Mouse (Mus musculus) cerebellum, adult 18-20 months (tissue): ENCODE measurements around the gene Nfkbil1.

ENCODE experiments used
- DNase-seq, 2 experiments: peaks; one replicate each; pipeline ENCODE4 v3.0.0; 2021

Nfkbil1 gene

DNA sequence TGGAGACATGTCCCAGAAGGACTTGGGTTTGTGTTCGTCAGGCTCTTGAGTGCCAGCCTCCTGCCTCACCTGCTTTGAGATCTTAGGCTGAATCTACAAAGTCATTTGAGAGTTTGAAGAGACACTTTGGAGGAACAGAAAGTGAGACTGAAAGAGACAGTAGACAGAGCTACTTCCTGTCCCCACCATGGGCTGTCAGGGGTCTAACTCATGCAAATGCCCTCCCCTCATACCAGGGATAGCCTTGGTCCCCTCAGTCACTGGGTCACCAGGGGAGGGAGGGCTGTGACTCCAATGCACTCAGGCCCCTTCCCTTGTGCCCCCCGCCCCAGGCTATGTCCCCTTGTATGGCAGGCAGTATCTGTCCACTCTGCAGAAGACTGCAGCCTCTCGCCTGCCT lies 62.3 kb downstream of the Nfkbil1 start:
- no peak for DNase-seq

GRCm38 (mm10) chr17:35172445-35173234 lies 63.0 kb downstream of the Nfkbil1 start:
- no peak for DNase-seq
